Mouse (Mus musculus) liver, postnatal 0 days (tissue): ENCODE measurements around the gene Satb2. TPM values are rescaled to one million over a fixed set of nuclear protein-coding genes. Genes with fewer than 3 reads are reported as not detected.

Experiments
- ATAC-seq: fragments of 200-750 bp; cut with Nextera tagmentation; 2 replicates; pipeline ENCODE4 v1.8.0; 2017; ENCODE audit warnings: mild to moderate bottlenecking, moderate library complexity
- DNase-seq: peaks from one replicate; pipeline ENCODE4 v3.0.0-alpha.2; 2016
- H3K27ac ChIP-seq: fragments of 300-500 bp; sonication (generic); 2 replicates; pipeline ENCODE4 v1.5.1; 2014; ENCODE audit warnings: antibody characterized with exemption, moderate library complexity, mild to moderate bottlenecking, low read depth
- H3K27me3 ChIP-seq: fragments of 300-500 bp; sonication (generic); 2 replicates; pipeline ENCODE4 v1.6.1; 2014; ENCODE audit warnings: low read length, control low read depth, mixed read lengths; ENCODE audit not compliant: insufficient read depth
- H3K36me3 ChIP-seq: fragments of 300-500 bp; sonication (generic); replicated peaks from 2 replicates; pipeline ENCODE4 v1.6.1; 2014; ENCODE audit warnings: mild to moderate bottlenecking, control low read depth, low read length, moderate library complexity, mixed read lengths; ENCODE audit not compliant: insufficient read depth
- H3K4me1 ChIP-seq: fragments of 300-500 bp; sonication (generic); 2 replicates; pipeline ENCODE4 v1.6.1; 2014; ENCODE audit warnings: antibody characterized with exemption, mild to moderate bottlenecking, control low read depth; ENCODE audit not compliant: insufficient read depth
- H3K4me2 ChIP-seq: fragments of 300-500 bp; sonication (generic); 2 replicates; pipeline ENCODE4 v1.6.1; 2014; ENCODE audit warnings: low read depth, mild to moderate bottlenecking, low read length, moderate library complexity, mixed read lengths
- H3K4me3 ChIP-seq: fragments of 300-500 bp; sonication (generic); 2 replicates; pipeline ENCODE4 v1.5.1; 2014; ENCODE audit warnings: low read depth, low read length
- H3K9ac ChIP-seq: fragments of 300-500 bp; sonication (generic); replicated peaks from 2 replicates; pipeline ENCODE4 v1.6.1; 2014; ENCODE audit warnings: mild to moderate bottlenecking, moderate library complexity
- H3K9me3 ChIP-seq: fragments of 300-500 bp; sonication (generic); 2 replicates; pipeline ENCODE4 v1.6.1; 2016; ENCODE audit warnings: mild to moderate bottlenecking, control low read depth, low read length, mixed read lengths
- CTCF ChIP-seq: sonication (generic); IDR thresholded peaks from 2 replicates; pipeline ENCODE4 v1.5.1; 2016; ENCODE audit warnings: antibody characterized with exemption, low read depth
- EP300 ChIP-seq: IDR thresholded peaks from 2 replicates; pipeline ENCODE4 v1.6.1; 2016; ENCODE audit warnings: antibody characterized with exemption, low read depth, mild to moderate bottlenecking
- WGBS: fragments of 180-500 bp; shearing (Covaris S2); extraction: QIAGEN DNeasy Blood & Tissue Kit; methylation state at CpG from one replicate; pipeline ENCODE4 v1.1.7; 2014; ENCODE audit not compliant: insufficient replicate concordance; 5-methylcytosine and 5-hydroxymethylcytosine counted together
- polyA plus RNA-seq: library from polyadenylated mRNA; unstranded; fragments of >200 nt; fragmentation: Nextera tagmentation; extraction: Ambion mirVana; gene quantifications from 2 replicates; pipeline ENCODE4 v1.2.1, GENCODE M21; 2015

Gene Satb2
- polyA plus RNA-seq, 1 experiment from 2014 or later, result 0.11 TPM

- WGBS, result 75% methylated on average over 4 of the region's 4 CpGs
- DNase-seq, result no peak
- H3K27me3 ChIP-seq, result no peaks in the 10 kb centered on the region
Observed at GRCm38 (mm10) chr1:56862799-56863198, 115.7 kb downstream of the Satb2 start.

DNA sequence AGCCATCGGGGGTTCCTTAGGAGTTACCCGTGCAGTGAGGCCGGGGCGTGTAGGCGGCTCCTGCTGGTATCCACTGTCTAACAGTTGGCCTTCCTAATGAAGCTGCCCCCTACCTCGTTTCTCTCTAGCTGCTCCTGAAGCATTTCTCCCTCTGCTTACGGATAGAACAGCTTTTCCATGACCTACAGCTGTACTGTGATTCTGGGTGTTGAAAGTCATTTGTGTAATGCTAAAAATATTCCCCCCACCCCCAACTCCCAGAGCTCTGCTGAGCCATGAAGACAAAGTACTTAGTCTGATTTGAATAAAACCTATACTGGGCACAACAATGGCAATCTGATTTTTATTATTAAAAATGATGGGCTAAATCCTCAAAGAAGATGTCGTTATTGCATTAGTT, 121.2 kb downstream of the Satb2 start:
- Histone ChIP-seq H3K27ac (no peak overlapping the region), H3K27me3 (no peaks in the 10 kb centered on the region), H3K4me2 (no peak overlapping the region), H3K4me3 (no peak overlapping the region), H3K4me1 (no peaks in the 10 kb centered on the region), H3K9ac (no peak overlapping the region), H3K9me3 (no peaks in the 10 kb centered on the region), H3K36me3 (no peaks in the 10 kb centered on the region)
- no peak for ATAC-seq
- no peak for TF ChIP-seq CTCF
- no peak for TF ChIP-seq EP300
- no peak for DNase-seq
- 73% methylated on average over 8 of the region's 8 CpGs for WGBS

More at GRCm38 (mm10) chr1:56862799-56863198, 115.7 kb downstream of the Satb2 start:
- Histone ChIP-seq H3K4me3 (no peak overlapping the region), H3K9ac (no peak overlapping the region), H3K4me2 (no peak overlapping the region), H3K4me1 (no peaks in the 10 kb centered on the region), H3K27ac (no peak overlapping the region), H3K9me3 (no peaks in the 10 kb centered on the region), H3K36me3 (no peaks in the 10 kb centered on the region)
- ATAC-seq, result no peak
- no peak for TF ChIP-seq CTCF
- TF ChIP-seq EP300, result no peak

DNA sequence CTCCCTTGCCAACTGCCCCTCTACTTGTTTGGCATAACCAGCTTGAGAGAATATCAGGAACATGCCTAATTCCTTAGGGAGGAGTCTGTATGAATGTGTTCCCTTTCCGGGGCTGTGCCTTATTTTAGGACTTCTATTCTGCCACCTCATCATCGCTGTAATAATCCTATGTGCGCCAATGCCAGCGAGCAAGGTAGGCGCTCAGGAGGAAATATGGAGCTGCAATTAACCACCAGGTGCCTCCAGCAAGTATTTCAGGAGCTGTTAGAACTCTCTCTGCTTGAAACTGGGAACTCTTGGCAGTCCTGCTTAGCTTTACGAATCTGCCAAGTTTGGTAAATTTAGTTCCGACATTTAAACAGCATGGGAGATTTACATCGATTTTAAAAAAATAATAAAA, 128.0 kb downstream of the Satb2 start:
- Histone ChIP-seq H3K4me3 (no peak overlapping the region), H3K9ac (no peak overlapping the region), H3K27me3 (no peaks in the 10 kb centered on the region), H3K36me3 (no peaks in the 10 kb centered on the region), H3K27ac (no peak overlapping the region), H3K4me2 (no peak overlapping the region), H3K9me3 (no peaks in the 10 kb centered on the region), H3K4me1 (no peaks in the 10 kb centered on the region)
- TF ChIP-seq CTCF (no peak), EP300 (no peak)
- DNase-seq, result no peak
- no peak for ATAC-seq
- WGBS, result 88% methylated on average over 8 of the region's 8 CpGs

- no peak overlapping the region for H3K27ac ChIP-seq
- ATAC-seq (no peak), DNase-seq (no peak)
- H3K4me3 ChIP-seq, result no peak overlapping the region
- H3K4me2 ChIP-seq, result no peak overlapping the region
- TF ChIP-seq CTCF (no peak), EP300 (no peak)
- 86% methylated on average over 9 of the region's 9 CpGs for WGBS
- no peaks in the 10 kb centered on the region for H3K4me1 ChIP-seq
- no peaks in the 10 kb centered on the region for H3K36me3 ChIP-seq
- no peak overlapping the region for H3K9ac ChIP-seq
- no peaks in the 10 kb centered on the region for H3K27me3 ChIP-seq
- H3K9me3 ChIP-seq, result no peaks in the 10 kb centered on the region
Observed at GRCm38 (mm10) chr1:56846358-56846757, 132.1 kb downstream of the Satb2 start.

DNA sequence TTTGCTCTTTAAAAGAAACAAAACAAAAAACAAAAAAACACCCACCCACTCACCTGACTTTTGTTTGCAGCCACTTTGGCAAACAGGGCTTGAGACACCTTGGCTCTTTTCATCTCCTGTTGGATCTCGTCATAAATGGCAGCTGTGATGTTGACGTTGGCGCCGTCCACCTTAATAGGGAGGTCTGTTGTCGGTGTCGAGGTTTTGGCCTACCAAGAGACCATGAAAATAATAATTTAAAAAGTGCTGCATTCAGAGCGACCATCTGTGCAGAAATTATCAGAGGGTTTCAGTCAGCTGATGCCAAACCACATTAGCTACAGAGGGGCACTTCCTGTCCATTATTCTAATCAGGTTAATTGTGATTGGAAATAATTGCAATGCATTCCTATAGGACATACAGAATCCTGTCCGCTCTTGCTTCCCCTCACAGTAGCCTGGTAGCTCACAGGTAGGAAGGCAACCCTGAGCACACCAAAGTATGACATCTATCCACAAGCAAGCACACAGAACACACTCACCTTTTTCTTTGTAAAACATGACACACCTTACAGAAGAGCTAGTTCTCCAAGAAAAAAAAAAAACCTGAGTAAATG, 132.8 kb downstream of the Satb2 start:
- 76% methylated on average over 8 of the region's 8 CpGs for WGBS
- no peaks in the 10 kb centered on the region for H3K9me3 ChIP-seq
- ATAC-seq, result no peak

GRCm38 (mm10) chr1:56844551-56845330, 133.7 kb downstream of the Satb2 start:
- no peak for TF ChIP-seq CTCF
- H3K4me3 ChIP-seq, result no peak overlapping the region
- DNase-seq, result no peak

More for the DNA sequence above, 132.8 kb downstream of the Satb2 start:
- Histone ChIP-seq H3K36me3 (no peaks in the 10 kb centered on the region), H3K27ac (no peak overlapping the region), H3K4me2 (no peak overlapping the region), H3K9ac (no peak overlapping the region), H3K4me3 (no peak overlapping the region), H3K27me3 (no peaks in the 10 kb centered on the region), H3K4me1 (no peaks in the 10 kb centered on the region)
- DNase-seq, result no peak
- TF ChIP-seq EP300 (no peak), CTCF (no peak)

More at GRCm38 (mm10) chr1:56844551-56845330, 133.7 kb downstream of the Satb2 start:
- Histone ChIP-seq H3K27me3 (no peaks in the 10 kb centered on the region), H3K4me1 (no peaks in the 10 kb centered on the region), H3K36me3 (no peaks in the 10 kb centered on the region), H3K9ac (no peak overlapping the region), H3K27ac (no peak overlapping the region), H3K9me3 (no peaks in the 10 kb centered on the region), H3K4me2 (no peak overlapping the region)
- WGBS, result 33% methylated on average over 10 of the region's 10 CpGs
- ATAC-seq, result no peak
